Mouse (Mus musculus) hindbrain, embryonic 16.5 days (tissue): ENCODE measurements around the gene Ttpal. TPM values are rescaled to one million over a fixed set of nuclear protein-coding genes. Genes with fewer than 3 reads are reported as not detected.

Source experiments
- ATAC-seq: fragments of 200-750 bp; cut with Nextera tagmentation; 2 replicates; pipeline ENCODE4 v1.8.0; 2017; ENCODE audit warnings: moderate TSS enrichment, moderate library complexity
- H3K27ac ChIP-seq: fragments of 300-500 bp; sonication (generic); 2 replicates; pipeline ENCODE4 v1.5.1; 2014; ENCODE audit warnings: low read depth, mild to moderate bottlenecking, control low read depth, low read length, moderate library complexity
- H3K27me3 ChIP-seq: fragments of 300-500 bp; sonication (generic); replicated peaks from 2 replicates; pipeline ENCODE4 v1.6.1; 2014; ENCODE audit warnings: low read length; ENCODE audit not compliant: control insufficient read depth, insufficient read depth
- H3K36me3 ChIP-seq: fragments of 300-500 bp; sonication (generic); 2 replicates; pipeline ENCODE4 v1.6.1; 2014; ENCODE audit warnings: mild to moderate bottlenecking, low read length, moderate library complexity, mixed read lengths; ENCODE audit not compliant: control insufficient read depth, insufficient read depth
- H3K4me1 ChIP-seq: fragments of 300-500 bp; sonication (generic); 2 replicates; pipeline ENCODE4 v1.6.1; 2014; ENCODE audit warnings: low read depth, low read length; ENCODE audit not compliant: control insufficient read depth, insufficient read depth
- H3K4me2 ChIP-seq: fragments of 300-500 bp; sonication (generic); 2 replicates; pipeline ENCODE4 v1.6.1; 2014; ENCODE audit warnings: mild to moderate bottlenecking, low read length, control low read depth, moderate library complexity
- H3K4me3 ChIP-seq: fragments of 300-500 bp; sonication (generic); 2 replicates; pipeline ENCODE4 v1.5.1; 2014; ENCODE audit warnings: mild to moderate bottlenecking, low read length, control low read depth, moderate library complexity
- H3K9ac ChIP-seq: fragments of 300-500 bp; sonication (generic); 2 replicates; pipeline ENCODE4 v1.6.1; 2014; ENCODE audit warnings: low read depth, mild to moderate bottlenecking, control low read depth, low read length, moderate library complexity
- H3K9me3 ChIP-seq: fragments of 300-500 bp; sonication (generic); 2 replicates; pipeline ENCODE4 v1.6.1; 2014; ENCODE audit warnings: mild to moderate bottlenecking, low read length, moderate library complexity; ENCODE audit not compliant: control insufficient read depth
- WGBS: fragments of 180-500 bp; shearing (Covaris S2); extraction: QIAGEN DNeasy Blood & Tissue Kit; methylation state at CpG from one replicate; pipeline ENCODE4 v1.1.7; 2014; 5-methylcytosine and 5-hydroxymethylcytosine counted together
- polyA plus RNA-seq: library from polyadenylated mRNA; unstranded; fragments of >200 nt; fragmentation: Nextera tagmentation; extraction: Ambion mirVana; gene quantifications from 2 replicates; pipeline ENCODE4 v1.2.1, GENCODE M21; 2015

The Ttpal gene
- 37.6 and 43.2 TPM in 2 replicates for polyA plus RNA-seq

- H3K36me3 ChIP-seq: no peaks in the 10 kb centered on the region
- H3K9ac ChIP-seq: peak within 1 kb of the TSS; percentile 95
- H3K9me3 ChIP-seq: no peaks in the 10 kb centered on the region
- H3K4me2 ChIP-seq: peak within 1 kb of the TSS; percentile 72
- H3K27ac ChIP-seq: peak within 1 kb of the TSS; percentile 95
- WGBS: under 1% methylated on average over 57 of the region's 57 CpGs
- peak; percentile 97 for ATAC-seq
- peak within 1 kb of the TSS; percentile 84 for H3K4me3 ChIP-seq
- H3K4me1 ChIP-seq: peaks cover 11% of the 10 kb centered on the region
- no peaks in the 10 kb centered on the region for H3K27me3 ChIP-seq
Measured at GRCm38 (mm10) chr2:163602101-163602971, at the start of gene Ttpal. Gene Ttpal, plus strand, starts transcription at chr2:163602314.

- no peaks in the 10 kb centered on the region for H3K4me1 ChIP-seq
- no peaks in the 10 kb centered on the region for H3K36me3 ChIP-seq
- H3K9me3 ChIP-seq: no peaks in the 10 kb centered on the region
- H3K9ac ChIP-seq: no peak overlapping the region
- H3K27ac ChIP-seq: no peak overlapping the region
- 82% methylated on average over 8 of the region's 8 CpGs for WGBS
- no peak overlapping the region for H3K4me2 ChIP-seq
- ATAC-seq: no peak
- no peaks in the 10 kb centered on the region for H3K27me3 ChIP-seq
- no peak overlapping the region for H3K4me3 ChIP-seq
Measured at GRCm38 (mm10) chr2:163552518-163552929, 49.6 kb upstream of the Ttpal start.

GRCm38 (mm10) chr2:163554425-163554982, 47.6 kb upstream of the Ttpal start:
- no peaks in the 10 kb centered on the region for H3K9me3 ChIP-seq
- WGBS: 76% methylated on average over 4 of the region's 4 CpGs
- no peak overlapping the region for H3K4me3 ChIP-seq
- H3K9ac ChIP-seq: no peak overlapping the region
- no peaks in the 10 kb centered on the region for H3K36me3 ChIP-seq
- no peak for ATAC-seq
- H3K27me3 ChIP-seq: no peaks in the 10 kb centered on the region
- no peak overlapping the region for H3K4me2 ChIP-seq
- no peak overlapping the region for H3K27ac ChIP-seq
- no peaks in the 10 kb centered on the region for H3K4me1 ChIP-seq

- ATAC-seq: no peak
- Histone ChIP-seq H3K27me3 (no peaks in the 10 kb centered on the region), H3K9ac (no peak overlapping the region), H3K4me3 (no peak overlapping the region), H3K27ac (no peak overlapping the region), H3K9me3 (no peaks in the 10 kb centered on the region), H3K36me3 (no peaks in the 10 kb centered on the region), H3K4me2 (no peak overlapping the region), H3K4me1 (no peaks in the 10 kb centered on the region)
- WGBS: 79% methylated on average over 6 of the region's 6 CpGs
Measured at GRCm38 (mm10) chr2:163554996-163555395, 47.1 kb upstream of the Ttpal start.

GRCm38 (mm10) chr2:163555417-163555816, 46.7 kb upstream of the Ttpal start:
- H3K9me3 ChIP-seq: no peaks in the 10 kb centered on the region
- H3K27me3 ChIP-seq: no peaks in the 10 kb centered on the region
- no peak for ATAC-seq
- H3K4me2 ChIP-seq: no peak overlapping the region
- WGBS: 79% methylated on average over 13 of the region's 13 CpGs
- no peak overlapping the region for H3K9ac ChIP-seq
- no peaks in the 10 kb centered on the region for H3K4me1 ChIP-seq
- H3K4me3 ChIP-seq: no peak overlapping the region
- H3K27ac ChIP-seq: no peak overlapping the region
- H3K36me3 ChIP-seq: no peaks in the 10 kb centered on the region

GRCm38 (mm10) chr2:163558548-163558947, 43.6 kb upstream of the Ttpal start:
- ATAC-seq: no peak
- 83% methylated on average over 1 of the region's 1 CpGs for WGBS

GRCm38 (mm10) chr2:163559236-163559635, 42.9 kb upstream of the Ttpal start:
- ATAC-seq: no peak
- 79% methylated on average over 5 of the region's 5 CpGs for WGBS
- no peak overlapping the region for H3K4me3 ChIP-seq
- H3K36me3 ChIP-seq: no peaks in the 10 kb centered on the region
- no peaks in the 10 kb centered on the region for H3K9me3 ChIP-seq
- H3K27ac ChIP-seq: no peak overlapping the region
- H3K9ac ChIP-seq: no peak overlapping the region
- no peaks in the 10 kb centered on the region for H3K27me3 ChIP-seq
- H3K4me2 ChIP-seq: no peak overlapping the region
- H3K4me1 ChIP-seq: peaks cover 3% of the 10 kb centered on the region; the same call in 1 of the 2 replicates

More at GRCm38 (mm10) chr2:163558548-163558947, 43.6 kb upstream of the Ttpal start:
- H3K9me3 ChIP-seq: no peaks in the 10 kb centered on the region
- H3K4me3 ChIP-seq: no peak overlapping the region
- H3K27ac ChIP-seq: no peak overlapping the region
- H3K36me3 ChIP-seq: no peaks in the 10 kb centered on the region
- H3K27me3 ChIP-seq: no peaks in the 10 kb centered on the region
- no peak overlapping the region for H3K4me2 ChIP-seq
- H3K9ac ChIP-seq: no peak overlapping the region
- H3K4me1 ChIP-seq: peaks cover 3% of the 10 kb centered on the region; the same call in 1 of the 2 replicates

- no peak overlapping the region for H3K4me3 ChIP-seq
- no peak for ATAC-seq
- H3K27me3 ChIP-seq: no peaks in the 10 kb centered on the region
- no peaks in the 10 kb centered on the region for H3K36me3 ChIP-seq
- peaks cover 3% of the 10 kb centered on the region; the same call in 1 of the 2 replicates for H3K4me1 ChIP-seq
- no peaks in the 10 kb centered on the region for H3K9me3 ChIP-seq
- H3K4me2 ChIP-seq: no peak overlapping the region
- no peak overlapping the region for H3K9ac ChIP-seq
- 62% methylated on average over 3 of the region's 3 CpGs for WGBS
- no peak overlapping the region for H3K27ac ChIP-seq
Measured at GRCm38 (mm10) chr2:163560247-163560646, 41.9 kb upstream of the Ttpal start.

- no peaks in the 10 kb centered on the region for H3K36me3 ChIP-seq
- peak overlapping the region; percentile 42 for H3K27ac ChIP-seq
- H3K9ac ChIP-seq: no peak overlapping the region
- no peaks in the 10 kb centered on the region for H3K9me3 ChIP-seq
- peak; percentile 82 for ATAC-seq
- H3K4me2 ChIP-seq: peak overlapping the region; percentile 17
- H3K27me3 ChIP-seq: no peaks in the 10 kb centered on the region
- peaks cover 3% of the 10 kb centered on the region; the same call in 1 of the 2 replicates for H3K4me1 ChIP-seq
- WGBS: 59% methylated on average over 13 of the region's 13 CpGs
- no peak overlapping the region for H3K4me3 ChIP-seq
Measured at GRCm38 (mm10) chr2:163561258-163561948, 40.7 kb upstream of the Ttpal start.
